Mouse (Mus musculus): Measurements from ENCODE around the gene Babam2. TPM values are rescaled to one million over a fixed set of nuclear protein-coding genes. Genes with fewer than 3 reads are reported as not detected.

Gene Babam2
- total RNA-seq, 1 experiment: 33.9 TPM

GRCm38 (mm10) chr5:31920890-31921289 lies 223.4 kb downstream of the Babam2 start:
- in situ Hi-C loops (cut with MboI; ENCODE audit: low sequenced_read_pairs in 2 of 2, unreplicated experiment in 2 of 2): no loop called here
- Histone ChIP-seq H3K4me1 (ENCODE audit: control insufficient read depth in 2 of 2, insufficient read depth in 2 of 2, low read length in 2 of 2, poor library complexity in 1 of 2) (no peaks in the 10 kb centered on the region), H3K9me3 (ENCODE audit: control insufficient read depth, insufficient read depth, low read depth, low read length) (no peaks in the 10 kb centered on the region), H3K36me3 (ENCODE audit: control insufficient read depth, insufficient read depth, low read length, poor library complexity, severe bottlenecking) (no peaks in the 10 kb centered on the region), H3K9ac (ENCODE audit: insufficient read depth, low read depth, low read length, poor library complexity, severe bottlenecking) (no peak overlapping the region), H3K4me3 (ENCODE audit: insufficient read depth in 1 of 2, low read depth in 1 of 2, low read length in 2 of 2, poor library complexity in 1 of 2, severe bottlenecking in 1 of 2) (no peak overlapping the region), H3K27ac (ENCODE audit: insufficient read depth, low read depth, low read length, poor library complexity, severe bottlenecking) (no peak overlapping the region)
- TF ChIP-seq ZC3H11A (IDR thresholded peaks at IDR 0.05; ENCODE audit: borderline replicate concordance, low read depth, low read length) (no peak), MAFK (IDR thresholded peaks at IDR 0.05; ENCODE audit: insufficient read depth, low read depth, low read length) (no peak), HCFC1 (IDR thresholded peaks at IDR 0.05; ENCODE audit: borderline replicate concordance, insufficient read depth, low read length) (no peak), ZNF384 (IDR thresholded peaks at IDR 0.05; ENCODE audit: low read depth, low read length) (no peak), CHD2 (IDR thresholded peaks at IDR 0.05; ENCODE audit: low read depth, low read length) (no peak)
- no peak for DNase-seq (ENCODE audit: low read depth, low spot score)

GRCm38 (mm10) chr5:31924075-31924474 lies 226.6 kb downstream of the Babam2 start:
- Histone ChIP-seq H3K9ac (ENCODE audit: insufficient read depth, low read depth, low read length, poor library complexity, severe bottlenecking) (no peak overlapping the region), H3K27ac (ENCODE audit: insufficient read depth, low read depth, low read length, poor library complexity, severe bottlenecking) (no peak overlapping the region), H3K4me1 (ENCODE audit: control insufficient read depth in 2 of 2, insufficient read depth in 2 of 2, low read length in 2 of 2, poor library complexity in 1 of 2) (no peaks in the 10 kb centered on the region), H3K4me3 (ENCODE audit: insufficient read depth in 1 of 2, low read depth in 1 of 2, low read length in 2 of 2, poor library complexity in 1 of 2, severe bottlenecking in 1 of 2) (no peak overlapping the region), H3K36me3 (ENCODE audit: control insufficient read depth, insufficient read depth, low read length, poor library complexity, severe bottlenecking) (no peaks in the 10 kb centered on the region), H3K9me3 (ENCODE audit: control insufficient read depth, insufficient read depth, low read depth, low read length) (no peaks in the 10 kb centered on the region)
- no peak for TF ChIP-seq MAFK (IDR thresholded peaks at IDR 0.05; ENCODE audit: insufficient read depth, low read depth, low read length)
- no peak for TF ChIP-seq ZC3H11A (IDR thresholded peaks at IDR 0.05; ENCODE audit: borderline replicate concordance, low read depth, low read length)
- no peak for TF ChIP-seq HCFC1 (IDR thresholded peaks at IDR 0.05; ENCODE audit: borderline replicate concordance, insufficient read depth, low read length)
- no peak for TF ChIP-seq CHD2 (IDR thresholded peaks at IDR 0.05; ENCODE audit: low read depth, low read length)
- no peak for TF ChIP-seq ZNF384 (IDR thresholded peaks at IDR 0.05; ENCODE audit: low read depth, low read length)
- no peak for DNase-seq (ENCODE audit: low read depth, low spot score)
- in situ Hi-C loops (cut with MboI; ENCODE audit: low sequenced_read_pairs in 2 of 2, unreplicated experiment in 2 of 2): no loop called here

GRCm38 (mm10) chr5:31926551-31926950 lies 229.1 kb downstream of the Babam2 start:
- in situ Hi-C loops (cut with MboI; ENCODE audit: low sequenced_read_pairs in 2 of 2, unreplicated experiment in 2 of 2): no loop called here
- peak; percentile 26 for DNase-seq (ENCODE audit: low read depth, low spot score)

GRCm38 (mm10) chr5:31929007-31929406 lies 231.5 kb downstream of the Babam2 start:
- H3K4me1 ChIP-seq (ENCODE audit: control insufficient read depth in 2 of 2, insufficient read depth in 2 of 2, low read length in 2 of 2, poor library complexity in 1 of 2): no peaks in the 10 kb centered on the region
- no peak overlapping the region for H3K9ac ChIP-seq (ENCODE audit: insufficient read depth, low read depth, low read length, poor library complexity, severe bottlenecking)
- in situ Hi-C loops (cut with MboI; ENCODE audit: low sequenced_read_pairs in 2 of 2, unreplicated experiment in 2 of 2): no loop called here
- no peak for TF ChIP-seq ZNF384 (IDR thresholded peaks at IDR 0.05; ENCODE audit: low read depth, low read length)
- no peak for TF ChIP-seq CHD2 (IDR thresholded peaks at IDR 0.05; ENCODE audit: low read depth, low read length)
- no peak for TF ChIP-seq HCFC1 (IDR thresholded peaks at IDR 0.05; ENCODE audit: borderline replicate concordance, insufficient read depth, low read length)
- no peak for TF ChIP-seq MAFK (IDR thresholded peaks at IDR 0.05; ENCODE audit: insufficient read depth, low read depth, low read length)
- no peak for TF ChIP-seq ZC3H11A (IDR thresholded peaks at IDR 0.05; ENCODE audit: borderline replicate concordance, low read depth, low read length)
- no peaks in the 10 kb centered on the region for H3K9me3 ChIP-seq (ENCODE audit: control insufficient read depth, insufficient read depth, low read depth, low read length)
- H3K27ac ChIP-seq (ENCODE audit: insufficient read depth, low read depth, low read length, poor library complexity, severe bottlenecking): no peak overlapping the region
- DNase-seq (ENCODE audit: low read depth, low spot score): no peak
- H3K36me3 ChIP-seq (ENCODE audit: control insufficient read depth, insufficient read depth, low read length, poor library complexity, severe bottlenecking): no peaks in the 10 kb centered on the region
- H3K4me3 ChIP-seq (ENCODE audit: insufficient read depth in 1 of 2, low read depth in 1 of 2, low read length in 2 of 2, poor library complexity in 1 of 2, severe bottlenecking in 1 of 2): no peak overlapping the region

More at GRCm38 (mm10) chr5:31926551-31926950, 229.1 kb downstream of the Babam2 start:
- Histone ChIP-seq H3K9ac (ENCODE audit: insufficient read depth, low read depth, low read length, poor library complexity, severe bottlenecking) (no peak overlapping the region), H3K4me3 (ENCODE audit: insufficient read depth in 1 of 2, low read depth in 1 of 2, low read length in 2 of 2, poor library complexity in 1 of 2, severe bottlenecking in 1 of 2) (no peak overlapping the region), H3K9me3 (ENCODE audit: control insufficient read depth, insufficient read depth, low read depth, low read length) (no peaks in the 10 kb centered on the region), H3K27ac (ENCODE audit: insufficient read depth, low read depth, low read length, poor library complexity, severe bottlenecking) (no peak overlapping the region), H3K4me1 (ENCODE audit: control insufficient read depth in 2 of 2, insufficient read depth in 2 of 2, low read length in 2 of 2, poor library complexity in 1 of 2) (no peaks in the 10 kb centered on the region), H3K36me3 (ENCODE audit: control insufficient read depth, insufficient read depth, low read length, poor library complexity, severe bottlenecking) (no peaks in the 10 kb centered on the region)
- no peak for TF ChIP-seq CHD2 (IDR thresholded peaks at IDR 0.05; ENCODE audit: low read depth, low read length)
- peak; percentile 90 for TF ChIP-seq ZC3H11A (IDR thresholded peaks at IDR 0.05; ENCODE audit: borderline replicate concordance, low read depth, low read length)

DNA sequence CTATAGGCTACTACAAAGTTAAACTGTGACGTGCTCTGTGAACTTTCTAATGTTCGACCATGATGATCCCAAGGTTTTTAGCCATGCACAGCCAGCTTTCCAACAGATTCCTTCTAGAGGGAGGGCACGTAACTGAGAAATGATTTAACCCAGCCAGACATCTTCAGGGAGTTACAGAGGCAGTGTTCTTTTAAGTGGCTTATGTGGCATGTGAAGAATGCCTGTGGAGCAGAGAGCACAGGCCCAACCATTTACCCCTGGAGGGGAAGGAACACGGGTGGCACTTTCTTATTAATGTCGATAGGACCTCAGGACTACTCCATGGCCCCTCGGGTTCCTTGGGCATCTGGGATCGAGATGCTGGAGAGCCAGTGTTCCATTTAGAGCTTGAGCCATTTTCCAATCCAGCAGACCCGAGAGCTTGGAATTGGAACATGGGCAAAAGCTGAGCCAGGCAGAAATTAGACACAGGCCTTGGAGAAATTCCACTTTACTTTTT lies 233.7 kb downstream of the Babam2 start:
- Histone ChIP-seq H3K4me3 (ENCODE audit: insufficient read depth in 1 of 2, low read depth in 1 of 2, low read length in 2 of 2, poor library complexity in 1 of 2, severe bottlenecking in 1 of 2) (no peak overlapping the region), H3K9ac (ENCODE audit: insufficient read depth, low read depth, low read length, poor library complexity, severe bottlenecking) (no peak overlapping the region), H3K27ac (ENCODE audit: insufficient read depth, low read depth, low read length, poor library complexity, severe bottlenecking) (no peak overlapping the region), H3K36me3 (ENCODE audit: control insufficient read depth, insufficient read depth, low read length, poor library complexity, severe bottlenecking) (no peaks in the 10 kb centered on the region), H3K4me1 (ENCODE audit: control insufficient read depth in 2 of 2, insufficient read depth in 2 of 2, low read length in 2 of 2, poor library complexity in 1 of 2) (no peaks in the 10 kb centered on the region), H3K9me3 (ENCODE audit: control insufficient read depth, insufficient read depth, low read depth, low read length) (no peaks in the 10 kb centered on the region)
- TF ChIP-seq ZC3H11A (IDR thresholded peaks at IDR 0.05; ENCODE audit: borderline replicate concordance, low read depth, low read length) (no peak), CHD2 (IDR thresholded peaks at IDR 0.05; ENCODE audit: low read depth, low read length) (no peak), HCFC1 (IDR thresholded peaks at IDR 0.05; ENCODE audit: borderline replicate concordance, insufficient read depth, low read length) (no peak), ZNF384 (IDR thresholded peaks at IDR 0.05; ENCODE audit: low read depth, low read length) (no peak)
- no peak for DNase-seq (ENCODE audit: low read depth, low spot score)
- in situ Hi-C loops (cut with MboI; ENCODE audit: low sequenced_read_pairs in 2 of 2, unreplicated experiment in 2 of 2): no loop called here

Measured in ES-E14 (cell line).